Mouse (Mus musculus) ES-E14 (cell line): Measurements from ENCODE around the gene Ddx42. TPM values are rescaled to one million over a fixed set of nuclear protein-coding genes. Genes with fewer than 3 reads are reported as not detected.

Source experiments
- DNase-seq: peaks from one replicate; pipeline ENCODE4 v3.0.0-alpha.2; 2013; ENCODE audit warnings: low read depth, low spot score
- H3K27ac ChIP-seq: 2 replicates; pipeline ENCODE4 v1.5.1; 2012; ENCODE audit warnings: low read depth, mild to moderate bottlenecking, low read length, moderate library complexity, mixed read lengths; ENCODE audit not compliant: poor library complexity, insufficient read depth, severe bottlenecking
- H3K36me3 ChIP-seq: 2 replicates; pipeline ENCODE4 v1.6.1; 2012; ENCODE audit warnings: mild to moderate bottlenecking, low read length, moderate library complexity, mixed read lengths; ENCODE audit not compliant: control insufficient read depth, poor library complexity, insufficient read depth, severe bottlenecking
- H3K4me1 ChIP-seq, 2 experiments: fragments of 150-350 bp in 1 of 2; sonication (generic) in 1 of 2; 2 replicates each; pipeline ENCODE4 v1.6.1; 2012; ENCODE audit warnings: low read length in 2 of 2, mild to moderate bottlenecking in 1 of 2, mixed read lengths in 1 of 2; ENCODE audit not compliant: control insufficient read depth in 2 of 2, insufficient read depth in 2 of 2, poor library complexity in 1 of 2
- H3K4me3 ChIP-seq, 2 experiments: fragments of 150-350 bp in 1 of 2; sonication (generic) in 1 of 2; 2 replicates each; pipeline ENCODE4 v1.5.1; 2012; ENCODE audit warnings: low read length in 2 of 2, low read depth in 1 of 2, mild to moderate bottlenecking in 1 of 2, mixed read lengths in 1 of 2; ENCODE audit not compliant: insufficient read depth in 1 of 2, poor library complexity in 1 of 2, severe bottlenecking in 1 of 2
- H3K9ac ChIP-seq: 2 replicates; pipeline ENCODE4 v1.6.1; 2012; ENCODE audit warnings: low read depth, mild to moderate bottlenecking, low read length, mixed read lengths; ENCODE audit not compliant: poor library complexity, insufficient read depth, severe bottlenecking
- H3K9me3 ChIP-seq: fragments of 150-350 bp; sonication (generic); 2 replicates; pipeline ENCODE4 v1.6.1; 2012; ENCODE audit warnings: low read depth, mild to moderate bottlenecking, low read length; ENCODE audit not compliant: control insufficient read depth, insufficient read depth
- CHD2 ChIP-seq: IDR thresholded peaks from 2 replicates; pipeline ENCODE4 v1.6.1; 2014; ENCODE audit warnings: mild to moderate bottlenecking, low read depth, low read length, inconsistent platforms
- HCFC1 ChIP-seq: IDR thresholded peaks from 2 replicates; pipeline ENCODE4 v1.6.1; 2012; ENCODE audit warnings: low read length, inconsistent platforms, borderline replicate concordance; ENCODE audit not compliant: insufficient read depth
- MAFK ChIP-seq: IDR thresholded peaks from 2 replicates; pipeline ENCODE4 v1.6.1; 2014; ENCODE audit warnings: mild to moderate bottlenecking, low read depth, low read length, inconsistent platforms; ENCODE audit not compliant: insufficient read depth
- ZC3H11A ChIP-seq: IDR thresholded peaks from 2 replicates; pipeline ENCODE4 v1.6.1; 2012; ENCODE audit warnings: low read depth, mild to moderate bottlenecking, inconsistent platforms, low read length, borderline replicate concordance
- ZNF384 ChIP-seq: IDR thresholded peaks from 2 replicates; pipeline ENCODE4 v1.6.1; 2012; ENCODE audit warnings: low read depth, low read length, inconsistent platforms
- in situ Hi-C, 2 experiments: fragments of 600-800 bp; cut with MboI; formaldehyde crosslinking; loops; one replicate each; pipeline ENCODE4 v1.15.1; 2025; ENCODE audit warnings: low sequenced_read_pairs in 2 of 2, inconsistent platforms in 1 of 2; ENCODE audit not compliant: unreplicated experiment in 2 of 2
- total RNA-seq: library from RNA; depleted of rRNA; stranded (reverse); fragments of 300-350 nt; gene quantifications from 2 replicates; pipeline ENCODE4 v1.2.3, GENCODE M21; 2012

Ddx42 gene
- total RNA-seq, 1 experiment: 64.3 TPM

GRCm38 (mm10) chr11:106271131-106271793, 54.5 kb downstream of the Ddx42 start:
- Histone ChIP-seq H3K27ac (no peak overlapping the region), H3K4me3 (peak overlapping the region; percentile 78 to 88), H3K9me3 (no peaks in the 10 kb centered on the region), H3K9ac (peak overlapping the region; percentile 93), H3K36me3 (peaks cover 4% of the 10 kb centered on the region; the same call in 1 of the 2 replicates), H3K4me1 (peaks cover 9 to 24% of the 10 kb centered on the region in 2 experiments)
- no peak for DNase-seq
- in situ Hi-C loops: no loop called here
- no peak for TF ChIP-seq MAFK
- no peak for TF ChIP-seq HCFC1
- no peak for TF ChIP-seq ZC3H11A
- no peak for TF ChIP-seq CHD2
- TF ChIP-seq ZNF384: no peak

GRCm38 (mm10) chr11:106271794-106272643, 55.3 kb downstream of the Ddx42 start:
- peaks cover 9 to 25% of the 10 kb centered on the region in 2 experiments for H3K4me1 ChIP-seq
- no peak for DNase-seq
- peak overlapping the region; percentile 67 for H3K27ac ChIP-seq
- peak overlapping the region; percentile 78 to 88 for H3K4me3 ChIP-seq
- peak overlapping the region; percentile 93 for H3K9ac ChIP-seq
- in situ Hi-C loops: no loop called here
- H3K36me3 ChIP-seq: peaks cover 4% of the 10 kb centered on the region; the same call in 1 of the 2 replicates
- TF ChIP-seq CHD2: no peak
- TF ChIP-seq MAFK: no peak
- TF ChIP-seq ZC3H11A: no peak
- TF ChIP-seq ZNF384: 0 out of 2 replicates have a peak, but pooled peaks have one; percentile 37
- no peak for TF ChIP-seq HCFC1
- H3K9me3 ChIP-seq: no peaks in the 10 kb centered on the region

DNA sequence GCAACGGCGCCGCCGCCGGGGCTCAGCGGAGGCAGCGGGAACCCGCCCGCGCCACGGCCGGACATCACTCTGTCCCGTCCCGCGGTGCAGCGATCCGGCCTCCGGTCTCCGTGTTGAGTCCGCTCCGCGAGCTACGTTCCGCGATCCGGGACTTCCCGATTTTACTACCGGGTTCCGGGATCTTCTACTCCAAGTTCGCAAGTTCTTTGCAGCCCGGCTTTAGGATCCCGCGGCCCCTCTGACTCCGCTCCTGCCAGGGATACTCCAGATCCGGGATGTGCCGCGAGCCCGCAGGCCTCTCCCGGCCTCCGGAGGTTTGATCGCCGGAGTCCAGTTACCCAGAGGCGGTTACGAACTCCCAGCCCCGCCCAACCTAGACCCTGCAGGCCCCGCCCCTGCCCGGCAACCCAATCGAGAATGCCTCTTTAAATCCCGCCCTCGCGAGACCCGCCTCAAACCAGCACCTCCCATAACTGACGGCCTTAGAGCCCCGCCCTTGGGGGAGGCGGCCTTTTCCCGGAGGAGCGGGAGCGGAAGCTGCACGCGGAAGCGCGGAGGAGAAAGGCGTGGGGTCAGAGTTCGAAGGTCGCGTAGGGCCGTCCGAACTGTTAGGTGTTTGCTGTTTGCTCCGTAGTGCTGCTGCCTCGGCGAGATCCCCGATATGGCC, 56.1 kb downstream of the Ddx42 start, which contains the start of gene Smarcd2:
Smarcd2 (minus strand) TSS at position 329 of the 667 bp plus-strand sequence.
- DNase-seq: peak; percentile 99
- TF ChIP-seq HCFC1 (0 out of 2 replicates have a peak, but pooled peaks have one; percentile 64), MAFK (no peak), ZC3H11A (no peak), CHD2 (peak; percentile 98), ZNF384 (peak; percentile 6; the same call in 1 of the 2 replicates)
- Histone ChIP-seq H3K9ac (peak within 1 kb of the TSS; percentile 93), H3K4me1 (peaks cover 6 to 23% of the 10 kb centered on the region in 2 experiments), H3K4me3 (peak within 1 kb of the TSS; percentile 78 to 88), H3K9me3 (no peaks in the 10 kb centered on the region), H3K36me3 (no peaks in the 10 kb centered on the region), H3K27ac (peak within 1 kb of the TSS; percentile 96)
- in situ Hi-C loops: no loop called here

DNA sequence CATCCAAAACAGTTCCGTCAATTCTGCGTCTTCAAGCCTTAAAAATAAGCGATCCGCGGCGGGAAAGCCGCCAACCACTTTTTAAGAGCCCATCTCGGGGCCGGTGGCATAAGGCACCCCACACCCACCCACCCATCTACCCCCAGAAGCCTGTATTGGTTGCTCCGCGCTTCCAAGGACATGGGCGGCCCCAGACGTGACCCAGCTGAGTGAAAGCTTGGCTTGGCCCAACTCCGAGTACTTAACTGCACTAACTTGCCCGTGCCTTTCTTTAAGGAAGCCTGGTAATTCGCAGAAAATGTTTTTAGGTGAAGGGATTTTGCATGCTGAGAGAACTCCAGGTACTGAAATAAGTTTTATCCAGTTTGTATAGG, 56.6 kb downstream of the Ddx42 start:
- TF ChIP-seq CHD2 (no peak), ZNF384 (no peak), MAFK (no peak), ZC3H11A (no peak), HCFC1 (no peak)
- in situ Hi-C loops: no loop called here

More for the DNA sequence above, 56.6 kb downstream of the Ddx42 start:
- peak overlapping the region; percentile 58 to 78 for H3K4me3 ChIP-seq
- H3K4me1 ChIP-seq: peaks cover 6 to 21% of the 10 kb centered on the region in 2 experiments
- no peak for DNase-seq
- H3K9me3 ChIP-seq: no peaks in the 10 kb centered on the region
- no peaks in the 10 kb centered on the region for H3K36me3 ChIP-seq
- peak overlapping the region; percentile 96 for H3K27ac ChIP-seq
- peak overlapping the region; percentile 89 for H3K9ac ChIP-seq
